Mouse (Mus musculus): ENCODE results near the gene Mrpl49.

DNA sequence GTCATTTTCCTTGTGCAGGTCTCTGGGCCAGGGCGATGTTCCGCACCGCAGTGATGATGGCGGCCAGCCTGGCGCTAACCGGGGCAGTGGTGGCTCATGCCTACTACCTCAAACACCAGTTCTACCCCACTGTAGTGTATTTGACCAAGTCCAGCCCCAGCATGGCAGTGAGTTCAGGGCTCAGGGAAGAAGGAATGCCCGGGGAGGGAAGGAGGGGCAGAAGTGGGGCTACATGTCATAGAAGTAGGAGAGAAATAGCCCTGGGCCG, 9.8 kb downstream of the Mrpl49 start:
- TF ChIP-seq GATA1 (IDR thresholded peaks at IDR 0.05; ENCODE audit: low read length) (no peak), TAL1 (IDR thresholded peaks at IDR 0.05; ENCODE audit: low read length) (no peak)

Data from erythroblast, embryonic 14.5 days (primary cell).